Mouse (Mus musculus): ENCODE measurements at regions not wholly inside any gene's neighbourhood (a gene's known extent, or its start where the extent isn't known, plus 50 kb on each side); places are given as distances from the start of the nearest gene placed in this dataset.

GRCm38 (mm10) chr4:45713046-45713706 lies 85.6 kb upstream of the Aldh1b1 start:
- no peak for DNase-seq (ENCODE audit: low spot score)

- no peak for DNase-seq (ENCODE audit: low spot score)
Observed at GRCm38 (mm10) chr4:45703997-45704396, 94.8 kb upstream of the Aldh1b1 start.

DNA sequence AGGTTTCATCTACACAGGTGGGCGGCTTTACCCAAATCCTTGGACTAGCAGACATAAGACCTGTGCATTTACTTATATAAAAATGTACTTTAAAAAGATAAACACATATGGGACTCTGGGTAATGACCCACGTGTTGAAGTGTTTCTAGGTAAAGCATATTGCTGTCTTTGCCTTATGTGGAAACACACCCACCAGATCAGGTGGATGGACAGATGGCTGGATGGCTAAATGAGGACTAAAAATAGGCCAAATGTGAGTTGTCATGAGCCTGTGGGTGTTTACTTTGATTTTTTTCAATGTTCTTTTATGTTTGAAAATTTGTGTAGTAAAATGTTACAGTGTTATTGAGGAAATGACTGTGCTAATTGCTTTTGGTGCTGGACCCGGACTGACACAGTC lies 99.2 kb upstream of the Aldh1b1 start:
- DNase-seq (ENCODE audit: low spot score) = no peak

- no peak for DNase-seq (ENCODE audit: low spot score)
Observed at GRCm38 (mm10) chr4:45695239-45695638, 103.6 kb upstream of the Aldh1b1 start.

- no peak for DNase-seq (ENCODE audit: low spot score)
Observed at GRCm38 (mm10) chr4:45689991-45690916, 108.6 kb upstream of the Aldh1b1 start.

DNA sequence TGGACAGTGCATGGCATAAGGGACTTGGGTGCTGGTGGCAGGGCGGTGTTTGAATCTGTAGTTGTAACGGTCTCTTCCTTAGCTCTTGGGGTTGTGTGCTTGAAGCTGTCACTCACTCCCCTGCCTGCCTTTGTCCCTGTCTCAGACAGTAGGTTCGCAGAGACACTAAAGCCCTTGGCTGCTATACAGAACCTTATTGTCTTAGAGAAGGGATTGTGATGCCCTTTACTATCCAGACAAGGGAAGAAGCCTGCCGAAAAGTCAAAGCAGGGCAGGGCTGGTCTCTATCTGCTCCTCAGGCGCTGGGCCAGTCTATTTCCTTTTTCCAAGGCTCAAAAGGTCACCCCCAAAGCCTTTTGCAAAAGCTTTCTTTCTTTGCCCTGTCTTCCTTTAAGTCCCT lies 109.2 kb upstream of the Aldh1b1 start:
- DNase-seq (ENCODE audit: low spot score) = no peak

DNA sequence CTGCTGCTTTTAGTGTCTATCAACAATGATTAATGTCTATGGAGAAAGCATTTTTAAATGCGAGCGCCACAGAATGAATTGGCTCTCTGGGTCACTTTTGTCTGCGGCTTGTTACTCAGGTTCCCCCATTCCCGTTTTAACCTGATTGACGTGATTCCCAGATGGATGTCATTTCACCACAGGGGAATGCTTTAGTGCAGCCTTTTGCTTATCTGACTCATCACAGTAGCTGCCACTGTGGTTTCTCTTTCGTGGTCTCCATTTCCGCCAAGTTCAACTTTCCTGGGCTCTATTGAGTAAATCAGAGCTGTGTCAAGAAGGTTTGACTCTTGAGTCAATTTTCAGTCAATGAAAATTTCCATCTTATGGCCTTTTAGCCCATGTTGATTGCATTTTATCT lies 110.6 kb upstream of the Aldh1b1 start:
- no peak for DNase-seq (ENCODE audit: low spot score)

DNA sequence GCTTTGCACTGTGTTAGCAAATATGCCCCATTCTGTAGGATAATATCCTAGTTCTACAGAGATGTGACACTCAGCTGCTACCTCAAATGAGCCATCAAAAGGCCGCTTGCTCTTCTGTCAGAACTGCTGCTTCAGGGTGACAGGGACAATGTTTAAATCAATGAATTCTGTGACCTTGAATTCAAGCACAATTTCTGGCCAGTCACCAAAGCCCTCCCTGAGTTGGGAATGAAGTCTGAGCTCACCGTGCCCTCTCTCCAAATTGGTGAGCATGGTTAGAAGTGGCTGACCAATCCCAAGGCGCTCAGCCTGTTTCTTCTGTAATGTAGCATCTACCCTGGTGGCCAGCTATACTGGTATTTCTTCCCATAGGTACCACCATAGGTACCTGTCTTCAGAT lies 113.8 kb upstream of the Aldh1b1 start:
- DNase-seq (ENCODE audit: low spot score) = no peak

DNA sequence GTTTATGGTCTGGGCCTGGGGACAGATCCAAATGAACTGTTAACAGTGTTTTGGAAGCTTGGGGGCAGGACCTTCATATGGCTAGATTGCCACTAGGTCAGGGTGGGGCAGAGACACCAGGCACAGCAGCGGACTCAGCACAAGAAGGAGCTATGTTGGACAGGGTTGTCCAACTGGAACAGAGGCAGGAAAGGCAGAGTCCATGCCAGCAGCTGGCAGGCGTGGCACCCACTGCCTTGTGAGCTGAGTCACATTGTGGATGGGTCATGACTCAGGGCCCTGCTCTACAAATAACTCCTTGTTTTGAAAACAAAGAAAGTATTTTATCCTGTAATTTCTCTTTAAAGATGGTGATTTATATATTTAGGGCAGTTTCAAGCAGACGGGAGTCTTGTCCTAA lies 115.6 kb upstream of the Aldh1b1 start:
- no peak for DNase-seq (ENCODE audit: low spot score)

DNA sequence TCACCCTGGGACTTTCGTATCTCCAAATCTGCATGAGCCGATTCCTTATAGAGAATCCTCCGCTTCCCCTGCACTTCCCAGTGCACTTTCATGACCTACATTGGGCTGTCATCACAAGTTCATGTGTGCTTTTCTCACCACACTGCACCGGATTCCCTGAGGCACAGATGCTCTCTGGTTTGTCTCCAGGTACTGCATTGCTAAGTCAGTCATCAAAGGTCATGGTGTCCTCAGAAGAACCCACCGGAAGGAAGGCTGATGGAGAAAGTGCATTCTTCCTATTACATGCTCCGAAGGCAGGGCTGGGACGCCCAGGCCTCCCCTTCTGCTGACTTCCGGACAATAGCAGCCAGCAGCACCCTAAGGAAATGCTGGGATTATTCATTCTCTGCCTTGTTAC lies 116.1 kb upstream of the Aldh1b1 start:
- no peak for DNase-seq (ENCODE audit: low spot score)

DNA sequence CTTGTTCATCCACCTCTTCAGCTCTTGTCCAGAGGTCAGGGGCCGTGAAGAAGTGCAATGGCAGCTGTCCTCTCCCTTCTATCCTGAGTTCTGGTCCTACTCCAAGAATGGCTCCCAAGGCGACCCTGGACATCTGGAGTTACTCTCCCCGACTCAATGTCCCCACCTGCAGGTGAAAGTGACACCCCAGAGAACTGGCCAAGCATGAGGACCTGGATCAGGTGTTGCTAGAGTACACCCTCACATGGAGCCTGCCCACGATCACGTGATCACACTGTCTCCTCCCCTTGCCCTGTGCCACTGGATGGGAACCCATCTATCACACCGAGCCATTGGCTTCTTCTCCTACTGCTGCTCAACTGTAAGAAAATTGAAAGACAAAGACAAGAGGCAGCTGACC lies 122.7 kb upstream of the Aldh1b1 start:
- no peak for DNase-seq (ENCODE audit: low spot score)

DNA sequence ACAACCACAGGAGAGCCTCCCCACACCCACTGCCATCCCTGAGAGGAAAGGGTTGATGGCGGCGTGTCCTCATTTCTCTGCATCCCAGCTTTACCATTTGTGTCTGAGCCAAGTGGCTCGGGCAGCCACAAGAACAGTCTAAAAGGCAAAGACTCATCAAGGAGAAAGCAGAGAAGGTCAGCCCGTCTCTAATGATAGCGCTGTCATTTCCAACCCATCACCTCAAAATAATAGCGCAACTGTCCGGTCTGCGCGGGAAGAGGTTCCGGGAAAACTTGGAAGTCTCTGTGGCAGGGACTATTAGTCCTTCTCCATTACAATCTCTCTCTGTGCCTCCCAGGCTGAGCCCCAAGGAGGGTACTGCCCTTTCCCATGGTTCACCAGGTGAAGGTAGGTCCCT lies 124.5 kb upstream of the Aldh1b1 start:
- peak; percentile 74 for DNase-seq (ENCODE audit: low spot score)

DNA sequence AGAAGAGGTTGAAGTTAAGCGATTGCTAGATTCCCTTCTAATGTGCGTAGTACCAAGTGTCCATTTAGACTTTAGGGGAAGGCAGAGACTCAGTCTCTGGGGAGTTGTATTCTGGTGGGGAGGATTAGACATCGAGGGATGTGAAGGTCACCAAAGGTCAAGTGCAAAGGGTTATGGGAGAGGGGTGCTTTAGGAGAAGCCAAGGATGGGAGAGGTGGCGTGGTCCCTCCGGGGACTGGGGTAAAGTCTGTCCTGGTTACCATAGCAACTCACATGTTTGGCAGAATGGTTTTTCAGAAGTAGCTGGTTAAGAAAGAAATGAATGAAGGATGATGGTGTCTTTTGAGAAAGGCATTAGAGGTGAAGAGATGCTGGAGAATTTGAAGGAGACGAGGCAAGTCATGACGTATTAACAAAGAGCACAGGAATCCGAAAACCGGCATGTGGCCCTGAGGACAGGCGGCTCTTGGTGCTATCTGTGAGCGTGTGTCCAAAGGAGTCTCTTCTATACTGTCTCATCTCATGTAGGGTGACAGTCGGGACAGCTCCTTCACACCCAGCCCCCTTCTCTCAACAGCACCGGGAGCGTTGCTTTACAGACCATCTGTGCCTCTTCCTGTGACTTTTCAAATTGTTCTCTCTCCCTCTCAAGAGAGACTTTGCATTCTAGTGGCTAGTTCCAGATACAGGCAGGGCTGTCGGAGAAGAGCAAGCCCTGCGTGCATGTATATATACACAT lies 125.6 kb upstream of the Aldh1b1 start:
- peak; percentile 39 for DNase-seq (ENCODE audit: low spot score)

DNA sequence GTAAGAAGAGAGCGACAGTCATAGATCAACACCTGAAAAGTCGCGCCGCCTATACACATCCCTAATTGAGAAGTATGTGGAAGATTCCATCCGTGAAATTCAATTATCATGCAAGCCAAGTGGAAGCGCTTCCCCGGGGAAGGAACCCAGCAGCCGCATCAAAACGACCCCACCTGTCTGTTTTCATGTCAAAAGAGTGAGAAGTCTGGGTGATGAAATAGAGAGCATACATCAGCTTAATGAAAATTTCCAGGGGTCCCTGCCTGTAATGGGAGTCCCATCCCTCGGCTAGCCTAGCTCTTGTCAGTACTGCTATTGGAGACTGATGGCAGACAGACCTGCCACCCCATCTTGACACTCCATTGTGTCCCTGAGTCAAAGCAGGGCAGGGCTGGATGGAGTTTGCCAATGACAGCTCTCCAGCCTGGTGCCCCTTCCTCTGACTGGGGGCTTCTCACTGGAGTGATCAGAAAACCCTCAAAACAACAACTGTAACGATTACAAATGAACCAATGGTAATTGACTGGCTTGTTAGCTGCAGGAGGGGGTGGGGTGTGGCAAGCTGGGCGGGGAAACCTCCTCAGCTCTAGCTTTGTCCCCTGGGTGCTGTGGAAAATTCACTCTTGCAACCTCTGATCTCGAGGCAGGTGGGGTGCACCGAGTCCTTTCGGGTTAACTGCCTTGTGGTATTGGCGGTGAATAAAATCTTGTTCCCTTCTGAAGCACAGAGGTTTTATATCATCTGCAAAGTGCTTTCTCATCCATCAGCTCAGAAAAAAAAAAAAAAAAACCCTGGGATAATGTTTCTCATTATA lies 126.4 kb upstream of the Aldh1b1 start:
- DNase-seq (ENCODE audit: low spot score) = peak; percentile 61

- DNase-seq (ENCODE audit: low spot score) = no peak
Observed at GRCm38 (mm10) chr4:45664372-45664771, 132.1 kb upstream of the Shb start.

- no peak for DNase-seq (ENCODE audit: low spot score)
Observed at GRCm38 (mm10) chr4:45657350-45657978, 125.2 kb upstream of the Shb start.

- no peak for DNase-seq (ENCODE audit: low spot score)
Observed at GRCm38 (mm10) chr4:45655780-45656179, 123.5 kb upstream of the Shb start.

DNA sequence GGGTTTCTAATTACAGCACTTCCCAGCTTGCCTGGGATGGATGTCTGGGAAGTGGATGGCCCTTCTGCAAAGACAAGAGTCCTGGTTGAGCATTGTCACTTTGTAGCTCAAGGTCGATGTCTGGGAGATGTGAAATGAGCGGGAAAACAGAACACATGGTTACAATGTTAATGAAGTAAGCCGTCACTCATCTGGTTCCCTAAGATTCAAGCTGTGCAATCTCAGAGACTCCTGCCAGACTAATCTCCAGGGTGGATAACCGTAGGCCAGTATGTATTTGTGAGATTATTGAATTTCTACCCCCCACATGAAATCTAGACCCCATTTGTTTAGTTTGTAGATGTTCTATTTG lies 122.5 kb upstream of the Shb start:
- no peak for DNase-seq (ENCODE audit: low spot score)

DNA sequence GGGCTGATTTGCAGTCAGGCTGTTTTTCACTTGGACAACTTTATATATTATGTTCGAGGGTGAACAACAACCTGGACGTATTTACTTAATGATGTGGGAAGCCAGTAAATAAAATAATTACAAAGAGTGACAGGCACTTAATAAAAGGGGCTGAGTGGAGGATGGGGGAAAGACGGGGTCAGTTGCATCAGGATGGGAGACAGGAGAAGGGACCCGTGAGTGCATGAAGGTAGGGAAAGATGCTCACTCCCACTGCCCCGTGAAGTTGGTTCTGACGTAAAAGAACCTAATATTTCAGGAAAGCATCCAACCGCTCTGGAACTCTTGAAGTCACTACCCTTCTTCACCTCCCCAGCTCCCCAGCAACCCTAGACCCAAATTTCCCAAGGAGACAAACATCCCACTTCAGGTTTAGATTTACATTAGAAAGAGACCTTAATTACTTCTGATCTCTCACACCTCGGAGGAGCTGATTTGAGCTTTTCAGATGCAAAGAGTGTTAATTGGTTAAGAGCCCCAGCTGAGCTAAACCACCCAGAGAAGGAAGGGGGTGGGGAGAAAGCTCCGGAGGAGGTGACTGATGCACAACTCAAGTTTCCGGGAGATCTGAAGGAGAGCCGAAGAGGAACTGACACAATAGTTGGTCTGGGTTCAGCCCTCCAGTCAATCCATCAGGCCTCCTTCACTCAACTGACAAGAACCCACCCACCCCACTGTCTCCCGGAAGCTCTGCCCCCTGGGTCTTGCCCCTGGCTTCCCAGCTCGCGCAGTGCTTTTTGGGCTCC lies 121.9 kb upstream of the Shb start:
- peak; percentile 46 for DNase-seq (ENCODE audit: low spot score)

GRCm38 (mm10) chr4:45648884-45649577 lies 116.8 kb upstream of the Shb start:
- no peak for DNase-seq (ENCODE audit: low spot score)
